Mouse (Mus musculus): ENCODE results near the gene Zfp677. TPM values are rescaled to one million over a fixed set of nuclear protein-coding genes. Genes with fewer than 3 reads are reported as not detected.

Zfp677 gene
- 1.2 and 1.3 TPM in 2 replicates for polyA plus RNA-seq (2021; fragmentation: Nextera tagmentation)
- long read RNA-seq, experiment 1, partial matches to known transcripts, result 1 of 2 reads
- long read RNA-seq, experiment 1, other reads (novel, unspliced or antisense), result 0 of 2 reads
- long read RNA-seq, experiment 2, transcript Zfp677-202 (4 exons, 2,917 nt), result minor isoform, 5 of 13 reads
- long read RNA-seq, experiment 2, transcript Zfp677-201 (4 exons, 2,909 nt), result major isoform, 8 of 13 reads
- long read RNA-seq, experiment 2, partial matches to known transcripts, result 0 of 13 reads
- long read RNA-seq, experiment 2, other reads (novel, unspliced or antisense), result 0 of 13 reads

GRCm38 (mm10) chr17:21383391-21384056 lies at the start of gene Zfp677:
TSS of gene Zfp677 (plus strand) at chr17:21383748.

GRCm38 (mm10) chr17:21422664-21423599 lies 39.4 kb downstream of the Zfp677 start, which contains the start of gene Zfp54:
TSS of gene Zfp54 (plus strand) at chr17:21423227.

Other genes with a start within 250 kb of the Zfp677 start
- not detected in 2 replicates for gene Vmn1r234, start 157.7 kb upstream of the Zfp677 start, polyA plus RNA-seq (2021; fragmentation: Nextera tagmentation)
- gene Vmn1r235, start 127.3 kb upstream of the Zfp677 start, polyA plus RNA-seq (2021; fragmentation: Nextera tagmentation), result not detected in 2 replicates
- gene Vmn1r236, start 100.8 kb upstream of the Zfp677 start, polyA plus RNA-seq (2021; fragmentation: Nextera tagmentation), result not detected in 2 replicates
- not detected in 2 replicates for gene Vmn1r237, start 71.9 kb upstream of the Zfp677 start, polyA plus RNA-seq (2021; fragmentation: Nextera tagmentation)
- 0.72 and 1.0 TPM in 2 replicates for gene Zfp54, start 39.5 kb downstream of the Zfp677 start, polyA plus RNA-seq (2021; fragmentation: Nextera tagmentation)
- gene Zfp51, start 66.6 kb downstream of the Zfp677 start, polyA plus RNA-seq (2021; fragmentation: Nextera tagmentation), result 3.2 and 4.1 TPM in 2 replicates
- 2.9 and 3.2 TPM in 2 replicates for gene Zfp53, start 105.2 kb downstream of the Zfp677 start, polyA plus RNA-seq (2021; fragmentation: Nextera tagmentation)
- gene Zfp52, start 151.8 kb downstream of the Zfp677 start, polyA plus RNA-seq (2021; fragmentation: Nextera tagmentation), result 1.1 TPM in 2 replicates
- gene Zfp948, start 183.3 kb downstream of the Zfp677 start, polyA plus RNA-seq (2021; fragmentation: Nextera tagmentation), result 3.4 and 4.3 TPM in 2 replicates

Data from layer of hippocampus, adult 6 months (tissue).